Mouse (Mus musculus): Measurements from ENCODE around the gene Elmo3.

The Elmo3 gene

GRCm38 (mm10) chr8:105349096-105349771 lies 43.8 kb downstream of the Elmo3 start:
- in situ Hi-C loops (cut with MboI; ENCODE audit: low sequenced_read_pairs) = no loop called here

GRCm38 (mm10) chr8:105350186-105350585 lies 44.8 kb downstream of the Elmo3 start:
- in situ Hi-C loops (cut with MboI; ENCODE audit: low sequenced_read_pairs) = no loop called here

- in situ Hi-C loops (cut with MboI; ENCODE audit: low sequenced_read_pairs) = no loop called here
These were observed 48.3 kb downstream of the Elmo3 start for GRCm38 (mm10) chr8:105353583-105354135.

GRCm38 (mm10) chr8:105354549-105354948 lies 49.1 kb downstream of the Elmo3 start:
- in situ Hi-C loops (cut with MboI; ENCODE audit: low sequenced_read_pairs) = no loop called here

- in situ Hi-C loops (cut with MboI; ENCODE audit: low sequenced_read_pairs) = no loop called here
These were observed 50.0 kb downstream of the Elmo3 start for GRCm38 (mm10) chr8:105355179-105356024.

- in situ Hi-C loops (cut with MboI; ENCODE audit: low sequenced_read_pairs) = no loop called here
These were observed 51.3 kb downstream of the Elmo3 start for GRCm38 (mm10) chr8:105356681-105357080.

- in situ Hi-C loops (cut with MboI; ENCODE audit: low sequenced_read_pairs) = no loop called here
These were observed 53.8 kb downstream of the Elmo3 start for GRCm38 (mm10) chr8:105359208-105359607.

- in situ Hi-C loops (cut with MboI; ENCODE audit: low sequenced_read_pairs) = no loop called here
These were observed 54.2 kb downstream of the Elmo3 start for GRCm38 (mm10) chr8:105359646-105360045.
